Mouse (Mus musculus): ENCODE data around the gene Ttpal. TPM values are rescaled to one million over a fixed set of nuclear protein-coding genes. Genes with fewer than 3 reads are reported as not detected.

Ttpal gene
- polyA plus RNA-seq, 1 experiment: 1.2 TPM

DNA sequence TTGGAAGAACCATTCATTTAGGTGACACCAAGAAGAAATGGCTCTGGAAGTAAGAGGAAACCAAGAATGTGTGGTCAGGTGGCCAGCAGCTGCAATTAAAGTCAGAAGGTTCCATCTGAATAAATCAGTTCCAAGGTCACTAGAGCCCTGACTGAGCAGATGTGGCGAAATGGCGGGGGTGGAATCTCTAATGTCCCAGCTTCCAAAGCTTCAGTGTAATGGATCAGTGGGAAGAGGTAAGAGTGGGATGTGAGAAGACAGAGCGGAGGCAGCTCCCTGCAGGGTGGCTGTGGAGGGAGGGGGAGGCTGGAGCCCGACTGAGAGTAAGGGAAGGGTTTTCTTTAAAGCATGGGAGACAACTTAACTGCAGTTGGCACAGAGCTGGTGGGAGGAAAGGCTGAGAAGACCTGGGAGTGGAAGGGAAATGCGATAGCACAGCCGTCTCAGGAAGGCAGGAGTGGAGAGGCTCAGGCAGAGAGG is 59.3 kb downstream of the Ttpal start:
- Histone ChIP-seq H3K36me3 (ENCODE audit: control insufficient read depth) (peaks cover 52% of the 10 kb centered on the region), H3K27me3 (ENCODE audit: control insufficient read depth) (no peaks in the 10 kb centered on the region), H3K9me3 (ENCODE audit: control insufficient read depth, low read length) (no peaks in the 10 kb centered on the region), H3K4me3 (replicated peaks) (no peak overlapping the region), H3K4me1 (ENCODE audit: control insufficient read depth) (peaks cover 54% of the 10 kb centered on the region)
- TF ChIP-seq TAL1 (IDR thresholded peaks at IDR 0.05; ENCODE audit: low read length) (no peak), GATA1 (IDR thresholded peaks at IDR 0.05; ENCODE audit: low read length) (no peak)

DNA sequence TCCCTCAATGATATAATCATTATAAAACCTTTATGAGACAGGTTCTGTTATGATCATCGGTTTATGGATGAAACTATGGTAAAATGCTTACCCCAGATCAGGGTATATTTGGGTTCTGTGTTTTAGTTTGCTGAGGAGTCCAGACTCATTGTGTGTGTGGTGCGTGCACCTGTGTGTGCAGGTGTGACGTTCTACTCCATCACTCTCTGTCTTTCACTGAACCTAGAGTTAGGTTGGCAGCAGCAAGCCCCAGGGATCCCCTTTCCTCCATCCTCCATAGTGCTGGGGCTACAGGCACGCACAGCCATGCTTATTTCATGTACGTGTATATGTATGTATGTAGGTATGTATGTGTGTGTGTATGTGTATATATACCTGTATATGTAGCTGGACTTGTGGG is 60.0 kb downstream of the Ttpal start:
- Histone ChIP-seq H3K4me3 (replicated peaks) (no peak overlapping the region), H3K36me3 (ENCODE audit: control insufficient read depth) (peaks cover 56% of the 10 kb centered on the region), H3K9me3 (ENCODE audit: control insufficient read depth, low read length) (no peaks in the 10 kb centered on the region), H3K27me3 (ENCODE audit: control insufficient read depth) (no peaks in the 10 kb centered on the region), H3K4me1 (ENCODE audit: control insufficient read depth) (peaks cover 57% of the 10 kb centered on the region)
- TF ChIP-seq GATA1 (IDR thresholded peaks at IDR 0.05; ENCODE audit: low read length): no peak

DNA sequence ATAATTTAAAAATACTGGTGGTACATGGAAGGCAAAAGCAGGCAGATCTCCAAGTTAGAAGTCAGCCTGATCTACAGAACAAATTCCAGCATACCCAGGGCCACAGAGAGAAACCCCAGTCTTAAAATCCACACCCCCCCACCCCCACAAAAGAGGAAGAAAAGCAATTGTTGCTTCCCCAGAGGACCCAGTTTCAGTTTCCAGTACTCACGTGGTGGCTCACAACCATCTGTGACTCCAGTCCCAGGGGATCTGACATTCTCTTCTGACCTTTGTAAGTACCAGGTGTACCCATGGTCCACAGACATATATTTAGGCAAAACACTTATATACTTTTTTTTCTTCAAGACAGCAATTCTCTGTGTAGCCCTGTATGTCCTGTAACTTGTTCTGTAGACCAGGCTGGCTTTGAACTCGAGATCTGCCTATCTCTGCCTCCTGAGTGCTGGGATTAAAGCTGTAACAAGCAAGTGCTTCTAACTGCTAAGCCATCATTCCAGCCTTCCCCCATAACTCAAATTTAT is 60.6 kb downstream of the Ttpal start:
- Histone ChIP-seq H3K4me3 (replicated peaks) (no peak overlapping the region), H3K9me3 (ENCODE audit: control insufficient read depth, low read length) (no peaks in the 10 kb centered on the region), H3K36me3 (ENCODE audit: control insufficient read depth) (peaks cover 57% of the 10 kb centered on the region), H3K27me3 (ENCODE audit: control insufficient read depth) (no peaks in the 10 kb centered on the region), H3K4me1 (ENCODE audit: control insufficient read depth) (peaks cover 56% of the 10 kb centered on the region)
- TF ChIP-seq TAL1 (IDR thresholded peaks at IDR 0.05; ENCODE audit: low read length): no peak

DNA sequence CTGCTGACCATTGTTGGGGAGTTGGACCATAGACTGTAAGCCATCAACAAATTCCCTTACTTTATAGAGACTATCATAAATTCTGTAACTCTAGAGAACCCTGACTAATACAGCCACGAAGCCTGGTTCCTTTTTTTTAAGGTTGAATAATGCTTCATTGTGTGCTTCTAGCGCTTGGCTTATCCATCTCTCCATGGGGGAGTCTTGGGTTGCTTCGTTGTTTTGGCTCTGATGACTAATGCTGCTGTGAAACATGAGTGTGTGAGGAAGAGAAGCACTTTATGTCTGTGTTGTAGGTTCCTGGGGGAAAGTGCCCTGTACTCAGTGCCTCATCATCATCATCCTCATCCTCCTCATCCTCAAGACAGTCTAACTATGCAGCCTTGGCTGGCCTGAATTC is 61.8 kb downstream of the Ttpal start:
- Histone ChIP-seq H3K36me3 (ENCODE audit: control insufficient read depth) (peaks cover 60% of the 10 kb centered on the region), H3K27me3 (ENCODE audit: control insufficient read depth) (no peaks in the 10 kb centered on the region), H3K4me3 (replicated peaks) (no peak overlapping the region), H3K4me1 (ENCODE audit: control insufficient read depth) (peaks cover 58% of the 10 kb centered on the region), H3K9me3 (ENCODE audit: control insufficient read depth, low read length) (no peaks in the 10 kb centered on the region)
- no peak for TF ChIP-seq TAL1 (IDR thresholded peaks at IDR 0.05; ENCODE audit: low read length)
- no peak for TF ChIP-seq GATA1 (IDR thresholded peaks at IDR 0.05; ENCODE audit: low read length)

DNA sequence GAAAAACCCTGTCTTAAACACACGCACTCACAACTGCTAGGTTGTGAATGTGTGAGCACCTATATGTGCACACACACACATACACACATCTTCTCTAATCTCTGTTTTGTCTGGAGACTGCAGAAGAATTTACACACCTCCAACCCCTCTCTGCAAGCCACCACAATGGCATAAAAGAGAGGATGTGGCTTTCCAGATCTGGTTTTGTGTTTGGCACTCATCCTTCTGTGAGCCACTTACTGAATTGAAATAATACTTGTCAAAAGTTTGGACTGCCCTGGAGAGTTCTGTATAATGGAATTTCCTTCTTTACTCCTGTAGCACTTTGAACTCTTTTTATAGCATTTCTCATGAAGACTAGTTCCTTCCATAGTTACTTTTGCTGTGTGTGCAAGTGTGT is 64.9 kb downstream of the Ttpal start:
- H3K9me3 ChIP-seq (ENCODE audit: control insufficient read depth, low read length): no peaks in the 10 kb centered on the region
- TF ChIP-seq GATA1 (IDR thresholded peaks at IDR 0.05; ENCODE audit: low read length) (no peak), TAL1 (IDR thresholded peaks at IDR 0.05; ENCODE audit: low read length) (no peak)

More for the DNA sequence above, 64.9 kb downstream of the Ttpal start:
- peaks cover 33% of the 10 kb centered on the region for H3K4me1 ChIP-seq (ENCODE audit: control insufficient read depth)
- H3K4me3 ChIP-seq (replicated peaks): no peak overlapping the region
- peaks cover 48% of the 10 kb centered on the region for H3K36me3 ChIP-seq (ENCODE audit: control insufficient read depth)
- H3K27me3 ChIP-seq (ENCODE audit: control insufficient read depth): no peaks in the 10 kb centered on the region

Other genes with a start within 250 kb of the Ttpal start
- gene Jph2, start 204.3 kb upstream of the Ttpal start, polyA plus RNA-seq (2012): not detected in 2 replicates
- gene Oser1, start 177.6 kb upstream of the Ttpal start, polyA plus RNA-seq (2012): 0.83 and 1.1 TPM in 2 replicates
- gene Gdap1l1, start 163.8 kb upstream of the Ttpal start, polyA plus RNA-seq (2012): not detected in 2 replicates
- gene Fitm2, start 129.7 kb upstream of the Ttpal start, polyA plus RNA-seq (2012): 0.15 and 0.18 TPM in 2 replicates
- not detected in 2 replicates for gene R3hdml, start 110.0 kb upstream of the Ttpal start, polyA plus RNA-seq (2012)
- 0.01 and 0.06 TPM in 2 replicates for gene Hnf4a, start 95.5 kb upstream of the Ttpal start, polyA plus RNA-seq (2012)
- gene Serinc3, start 42.8 kb downstream of the Ttpal start, polyA plus RNA-seq (2012): 13.2 and 20.3 TPM in 2 replicates
- 136 and 157 TPM in 2 replicates for gene Pkig, start 56.1 kb downstream of the Ttpal start, polyA plus RNA-seq (2012)
- 0.28 and 0.39 TPM in 2 replicates for gene Ada, start 147.9 kb downstream of the Ttpal start, polyA plus RNA-seq (2012)
- not detected in 2 replicates for gene Ccn5, start 218.5 kb downstream of the Ttpal start, polyA plus RNA-seq (2012)